Mouse (Mus musculus) small intestine, adult 2 months (tissue): Measurements from ENCODE around the gene Wfdc2.

Experiments
- CTCF ChIP-seq: fragments of 200-500 bp; IDR thresholded peaks from 2 replicates; pipeline ENCODE4 v1.5.1; 2012; ENCODE audit warnings: low read depth, mild to moderate bottlenecking, control low read depth, inconsistent platforms, low read length, moderate library complexity, mixed read lengths; ENCODE audit not compliant: insufficient replicate concordance, insufficient read length; ENCODE audit errors: extremely low read depth
- POLR2A ChIP-seq: fragments of 200-500 bp; IDR thresholded peaks from 2 replicates; pipeline ENCODE4 v1.6.1; 2012; ENCODE audit warnings: low read depth, mild to moderate bottlenecking, control low read depth, inconsistent platforms, low read length, moderate library complexity

GRCm38 (mm10) chr2:164518266-164519170, 43.7 kb upstream of the Wfdc2 start:
- no peak for TF ChIP-seq CTCF
- no peak for TF ChIP-seq POLR2A
